Mouse (Mus musculus): ENCODE measurements at regions not wholly inside any gene's neighbourhood (a gene's known extent, or its start where the extent isn't known, plus 50 kb on each side); places are given as distances from the start of the nearest gene placed in this dataset.

- TF ChIP-seq CTCF (IDR thresholded peaks at IDR 0.05; ENCODE audit: insufficient read depth, low read depth, low read length): no peak
- TF ChIP-seq POLR2A (IDR thresholded peaks at IDR 0.05; ENCODE audit: insufficient read depth, low read depth, low read length): no peak
These were observed 71.8 kb upstream of the Arhgap28 start for GRCm38 (mm10) chr17:68075712-68076111.

Data from olfactory bulb, adult 2 months (tissue).